Mouse (Mus musculus) lung, adult 2 months (tissue): ENCODE results near the gene Rab11fip4.

Source experiments
- CTCF ChIP-seq: fragments of 200-500 bp; IDR thresholded peaks from 2 replicates; pipeline ENCODE4 v1.5.1; 2011; ENCODE audit warnings: mild to moderate bottlenecking, low read length, control low read depth; ENCODE audit not compliant: insufficient read depth
- POLR2A ChIP-seq: fragments of 200-500 bp; IDR thresholded peaks from 2 replicates; pipeline ENCODE4 v1.6.1; 2011; ENCODE audit warnings: low read depth, mild to moderate bottlenecking, control low read depth, low read length, borderline replicate concordance; ENCODE audit errors: extremely low read depth

DNA sequence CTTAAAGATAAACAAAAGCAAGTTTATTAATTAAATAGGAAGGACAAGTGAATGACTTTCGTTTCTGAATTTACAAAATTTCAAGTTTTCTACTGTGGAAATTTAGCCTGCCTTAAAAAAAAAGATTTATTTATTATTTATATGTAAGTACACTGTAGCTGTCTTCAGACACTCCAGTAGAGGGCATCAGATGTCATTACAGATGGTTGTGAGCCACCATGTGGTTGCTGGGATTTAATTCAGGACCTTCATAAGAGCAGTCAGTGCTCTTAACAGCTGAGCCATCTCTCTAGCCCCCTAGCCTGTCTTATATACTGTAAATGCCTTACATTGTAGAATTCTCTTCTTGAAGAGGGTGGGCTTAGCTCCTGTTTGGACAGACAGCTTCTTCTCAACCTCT, 98.9 kb downstream of the Rab11fip4 start:
- TF ChIP-seq CTCF, result no peak
- TF ChIP-seq POLR2A, result no peak
